Mouse (Mus musculus): ENCODE measurements around the gene Sec61a1. TPM values are rescaled to one million over a fixed set of nuclear protein-coding genes. Genes with fewer than 3 reads are reported as not detected.

Sec61a1 gene
- total RNA-seq, 2 experiments from 2014 or later, result 117 to 128 TPM

- DNase-seq (ENCODE audit: low spot score in 2 of 2), result no peak
Measured at GRCm38 (mm10) chr6:88454545-88454944, 64.2 kb downstream of the Sec61a1 start.

Other genes with a start within 250 kb of the Sec61a1 start
- gene Eefsec, start 72.4 kb downstream of the Sec61a1 start, total RNA-seq (2021), result 10 to 100 TPM; 13.8 to 14.4 TPM
- 10 to 100 TPM; 35.0 to 36.0 TPM for gene Ruvbl1, start 53.5 kb downstream of the Sec61a1 start, total RNA-seq (2021)
- 10 to 100 TPM; 28.1 to 29.6 TPM for gene Kbtbd12, start 119.0 kb upstream of the Sec61a1 start, total RNA-seq (2021)
- gene Mgll, start 205.5 kb upstream of the Sec61a1 start, total RNA-seq (2021), result 10 to 100 TPM; 70.3 to 74.3 TPM